ENCODE assay signal across 21 mouse cellular contexts in genomic region chr4:37388118-37388517, GRCm38 (mm10).
"Had no signal": no experiment of that assay in that cellular context is flagged by ENCODE, and none has a peak within 500 bp of the region (broad histone marks: within the 10 kb centered on the region; RNA-seq: fewer than 3 reads in every experiment).

No protein-coding gene starts in this region.

- DNase-seq: kidney, adult 9 months; kidney, postnatal 25 days; layer of hippocampus, adult 9-11 months; liver; lung, adult 18-20 months; lung, postnatal 14 days; right cerebral cortex, adult 18-20 months; right cerebral cortex, postnatal 14 days; right cerebral cortex, postnatal 4 days; thymus, postnatal 25 days had no signal

- ATAC-seq: liver, embryonic 12.5 days; midbrain, embryonic 15.5 days had no signal

- H3K9me3 ChIP-seq: limb, embryonic 10.5 days; limb, embryonic 13.5 days; liver, embryonic 12.5 days; liver, embryonic 15.5 days; midbrain, embryonic 12.5 days; midbrain, embryonic 15.5 days; neural tube, embryonic 12.5 days; neural tube, embryonic 15.5 days had no signal

- H3K27me3 ChIP-seq: limb, embryonic 13.5 days; liver, embryonic 12.5 days; liver, embryonic 15.5 days; midbrain, embryonic 12.5 days; midbrain, embryonic 15.5 days; neural tube, embryonic 12.5 days; neural tube, embryonic 15.5 days had no signal

- H3K27ac ChIP-seq: layer of hippocampus, adult 2 months; limb, embryonic 10.5 days; limb, embryonic 13.5 days; liver, embryonic 12.5 days; liver, embryonic 15.5 days; macrophage; midbrain, embryonic 12.5 days; midbrain, embryonic 15.5 days; neural tube, embryonic 12.5 days; neural tube, embryonic 15.5 days; stomach, postnatal 0 days had no signal

- H3K4me3 ChIP-seq: layer of hippocampus, adult 2 months; limb, embryonic 10.5 days; limb, embryonic 13.5 days; liver, embryonic 12.5 days; liver, embryonic 15.5 days; midbrain, embryonic 12.5 days; midbrain, embryonic 15.5 days; neural tube, embryonic 12.5 days; neural tube, embryonic 15.5 days had no signal

- H3K4me2 ChIP-seq: limb, embryonic 13.5 days; liver, embryonic 12.5 days; liver, embryonic 15.5 days; midbrain, embryonic 12.5 days; midbrain, embryonic 15.5 days; neural tube, embryonic 12.5 days; neural tube, embryonic 15.5 days had no signal

- H3K9ac ChIP-seq: limb, embryonic 13.5 days; liver, embryonic 12.5 days; liver, embryonic 15.5 days; midbrain, embryonic 12.5 days; midbrain, embryonic 15.5 days; neural tube, embryonic 12.5 days; neural tube, embryonic 15.5 days had no signal

- H3K36me3 ChIP-seq: limb, embryonic 10.5 days; limb, embryonic 13.5 days; liver, embryonic 12.5 days; liver, embryonic 15.5 days; midbrain, embryonic 12.5 days; midbrain, embryonic 15.5 days; neural tube, embryonic 12.5 days; neural tube, embryonic 15.5 days had no signal

- H3K4me1 ChIP-seq: limb, embryonic 13.5 days; liver, embryonic 12.5 days; liver, embryonic 15.5 days; midbrain, embryonic 12.5 days; midbrain, embryonic 15.5 days; neural tube, embryonic 12.5 days; neural tube, embryonic 15.5 days had no signal
